Mouse (Mus musculus): ENCODE results near the gene Ctnnd1. TPM values are rescaled to one million over a fixed set of nuclear protein-coding genes. Genes with fewer than 3 reads are reported as not detected.

Ctnnd1 gene
- total RNA-seq, 2 experiments from 2014 or later = 56.8 to 66.1 TPM

Other genes starting within 250 kb of the Ctnnd1 start
- gene Calcrl, start 225.4 kb downstream of the Ctnnd1 start, total RNA-seq (2021) = 1 to 10 TPM; 6.1 TPM
- 1 to 10 TPM; 3.8 to 5.8 TPM for gene Tfpi, start 174.0 kb downstream of the Ctnnd1 start, total RNA-seq (2021)
- not detected for gene Btbd18, start 8.3 kb upstream of the Ctnnd1 start, total RNA-seq (2021)
- 10 to 100 TPM; 35.5 to 41.2 TPM for gene Selenoh, start 20.0 kb upstream of the Ctnnd1 start, total RNA-seq (2021)
- gene Gm28635, start 27.3 kb upstream of the Ctnnd1 start, total RNA-seq (2021) = 1 to 10 TPM; 6.0 to 8.1 TPM
- gene Med19, start 27.6 kb upstream of the Ctnnd1 start, total RNA-seq (2021) = 10 to 100 TPM; 27.2 to 31.9 TPM
- gene Tmx2, start 28.4 kb upstream of the Ctnnd1 start, total RNA-seq (2021) = 100 to 1,000 TPM; 223 to 252 TPM
- 10 to 100 TPM; 42.1 to 48.9 TPM for gene Zdhhc5, start 64.4 kb upstream of the Ctnnd1 start, total RNA-seq (2021)
- 10 to 100 TPM in 1 of 2 experiments, 1 to 10 TPM in 1; 6.6 to 10.5 TPM for gene Clp1, start 76.6 kb upstream of the Ctnnd1 start, total RNA-seq (2021)
- gene Ypel4, start 83.3 kb upstream of the Ctnnd1 start, total RNA-seq (2021) = 10 to 100 TPM; 65.8 to 94.6 TPM
- gene Gm19426, start 92.9 kb upstream of the Ctnnd1 start, total RNA-seq (2021) = 1 to 10 TPM; 1.2 to 1.7 TPM
- gene Serping1, start 124.7 kb upstream of the Ctnnd1 start, total RNA-seq (2021) = 1 to 10 TPM; 5.3 to 7.7 TPM
- 1 to 10 TPM; 5.2 to 5.5 TPM for gene Ube2l6, start 148.1 kb upstream of the Ctnnd1 start, total RNA-seq (2021)
- not detected for gene Smtnl1, start 171.9 kb upstream of the Ctnnd1 start, total RNA-seq (2021)
- 10 to 100 TPM; 53.8 to 55.9 TPM for gene Timm10, start 176.2 kb upstream of the Ctnnd1 start, total RNA-seq (2021)
- under 1 TPM; 0.25 to 0.32 TPM for gene Slc43a1, start 188.1 kb upstream of the Ctnnd1 start, total RNA-seq (2021)
- gene Rtn4rl2, start 235.9 kb upstream of the Ctnnd1 start, total RNA-seq (2021) = 10 to 100 TPM; 90.0 to 92.0 TPM